In genomic region chr8:105750606-105751005, GRCm38 (mm10) we compare ENCODE assay signal across 9 mouse cellular contexts. TPM values are rescaled to one million over a fixed set of nuclear protein-coding genes. Genes with fewer than 3 reads are reported as not detected.
DNase-seq lines count a peak whose midpoint lies in the region; ATAC-seq and TF ChIP-seq lines count a peak whose summit lies in the region.
"Had no signal": no experiment of that assay in that cellular context is flagged by ENCODE, and none has a peak within 500 bp of the region (broad histone marks: within the 10 kb centered on the region; RNA-seq: fewer than 3 reads in every experiment).

No protein-coding gene starts in this region.

- no peak overlapping the region for H3K9ac ChIP-seq in embryonic facial prominence, embryonic 14.5 days (ENCODE audit: low read depth, low read length)
- peak overlapping the region; percentile 63 for H3K9ac ChIP-seq in heart, embryonic 13.5 days
- no peak overlapping the region for H3K9ac ChIP-seq in kidney, embryonic 15.5 days
- H3K9ac ChIP-seq in liver, embryonic 16.5 days (ENCODE audit: low read depth, low read length), result no peak overlapping the region
- H3K9ac ChIP-seq in neural tube, embryonic 15.5 days (replicated peaks), result 0 out of 2 replicates have a peak overlapping the region, but pooled peaks have one; percentile 9

- H3K27me3 ChIP-seq in E14TG2a.4 (ENCODE audit: insufficient read depth, low read length), result no peaks in the 10 kb centered on the region
- H3K27me3 ChIP-seq in embryonic facial prominence, embryonic 14.5 days (replicated peaks; ENCODE audit: control insufficient read depth, insufficient read depth, low read length), result no peaks in the 10 kb centered on the region
- H3K27me3 ChIP-seq in heart, embryonic 13.5 days (replicated peaks), result no peaks in the 10 kb centered on the region
- H3K27me3 ChIP-seq in kidney, embryonic 15.5 days, result no peaks in the 10 kb centered on the region
- H3K27me3 ChIP-seq in liver, embryonic 16.5 days (ENCODE audit: control insufficient read depth, insufficient read depth, low read depth, low read length), result no peaks in the 10 kb centered on the region
- no peaks in the 10 kb centered on the region for H3K27me3 ChIP-seq in neural tube, embryonic 15.5 days (replicated peaks)

- WGBS in embryonic facial prominence, embryonic 14.5 days, result 7% methylated on average over 11 of the region's 11 CpGs
- WGBS in heart, embryonic 13.5 days, result 11% methylated on average over 11 of the region's 11 CpGs
- 8% methylated on average over 11 of the region's 11 CpGs for WGBS in kidney, embryonic 15.5 days
- 36% methylated on average over 11 of the region's 11 CpGs for WGBS in liver, embryonic 16.5 days (ENCODE audit: insufficient replicate concordance)
- WGBS in neural tube, embryonic 15.5 days, result 7% methylated on average over 11 of the region's 11 CpGs

- H3K36me3 ChIP-seq in E14TG2a.4 (ENCODE audit: insufficient read depth, low read length), result 0 out of 2 replicates have a peak, but pooled peaks cover 4% of the 10 kb centered on the region
- H3K36me3 ChIP-seq in embryonic facial prominence, embryonic 14.5 days (ENCODE audit: control insufficient read depth, insufficient read depth, low read length), result no peaks in the 10 kb centered on the region
- no peaks in the 10 kb centered on the region for H3K36me3 ChIP-seq in heart, embryonic 13.5 days
- H3K36me3 ChIP-seq in kidney, embryonic 15.5 days, result no peaks in the 10 kb centered on the region
- no peaks in the 10 kb centered on the region for H3K36me3 ChIP-seq in liver, embryonic 16.5 days (ENCODE audit: control insufficient read depth, insufficient read depth)
- no peaks in the 10 kb centered on the region for H3K36me3 ChIP-seq in neural tube, embryonic 15.5 days

- no peaks in the 10 kb centered on the region for H3K9me3 ChIP-seq in E14TG2a.4 (ENCODE audit: low read length)
- H3K9me3 ChIP-seq in embryonic facial prominence, embryonic 14.5 days (ENCODE audit: control insufficient read depth, low read length), result no peaks in the 10 kb centered on the region
- H3K9me3 ChIP-seq in heart, embryonic 13.5 days, result no peaks in the 10 kb centered on the region
- H3K9me3 ChIP-seq in kidney, embryonic 15.5 days (replicated peaks), result no peaks in the 10 kb centered on the region
- H3K9me3 ChIP-seq in liver, embryonic 16.5 days (replicated peaks; ENCODE audit: control insufficient read depth, low read length), result no peaks in the 10 kb centered on the region
- H3K9me3 ChIP-seq in neural tube, embryonic 15.5 days (replicated peaks), result no peaks in the 10 kb centered on the region

- peak; percentile 62; the same call in 1 of the 2 replicates for ATAC-seq in embryonic facial prominence, embryonic 14.5 days (ENCODE audit: low read depth)
- peak; percentile 65; the same call in 1 of the 2 replicates for ATAC-seq in heart, embryonic 13.5 days (ENCODE audit: extremely low read depth, insufficient number of reproducible peaks, low FRiP score, low TSS enrichment)
- ATAC-seq in kidney, embryonic 15.5 days (replicated peaks; ENCODE audit: low FRiP score), result peak; percentile 59; the same call in 1 of the 2 replicates
- ATAC-seq in liver, embryonic 16.5 days (ENCODE audit: low read depth), result peak; percentile 16; the same call in 1 of the 2 replicates
- peak; percentile 67; the same call in 1 of the 2 replicates for ATAC-seq in neural tube, embryonic 15.5 days (ENCODE audit: low FRiP score)
- ATAC-seq in erythroid progenitor cell, adult 5-6 weeks (replicated peaks; ENCODE audit: low FRiP score, poor library complexity, severe bottlenecking), result no peak

- DNase-seq in adrenal gland, postnatal 25 days, result peak; percentile 89
- DNase-seq in embryonic facial prominence, embryonic 14.5 days (ENCODE audit: low spot score), result peak; percentile 70

- peak overlapping the region; percentile 45 for H3K4me3 ChIP-seq in E14TG2a.4 (replicated peaks; ENCODE audit: low read length)
- H3K4me3 ChIP-seq in embryonic facial prominence, embryonic 14.5 days (ENCODE audit: low read depth, low read length), result no peak overlapping the region
- peak overlapping the region; percentile 23 for H3K4me3 ChIP-seq in heart, embryonic 13.5 days
- H3K4me3 ChIP-seq in kidney, embryonic 15.5 days (replicated peaks), result no peak overlapping the region; the same call in 1 of the 2 replicates
- H3K4me3 ChIP-seq in liver, embryonic 16.5 days (ENCODE audit: low read depth, low read length), result no peak overlapping the region
- no peak overlapping the region for H3K4me3 ChIP-seq in neural tube, embryonic 15.5 days (replicated peaks)

- H3K27ac ChIP-seq in embryonic facial prominence, embryonic 14.5 days (replicated peaks; ENCODE audit: low read depth, low read length), result no peak overlapping the region
- H3K27ac ChIP-seq in heart, embryonic 13.5 days (replicated peaks), result peak overlapping the region; percentile 80
- peak overlapping the region; percentile 75 for H3K27ac ChIP-seq in kidney, embryonic 15.5 days
- H3K27ac ChIP-seq in liver, embryonic 16.5 days (ENCODE audit: low read length), result no peak overlapping the region
- peak overlapping the region; percentile 30; the same call in 1 of the 2 replicates for H3K27ac ChIP-seq in neural tube, embryonic 15.5 days (replicated peaks)
- H3K27ac ChIP-seq: macrophage had no signal

- no peak for TF ChIP-seq CTCF in E14TG2a.4 (conservative IDR thresholded peaks at IDR 0.05; ENCODE audit: low read length)

- peaks cover 27% of the 10 kb centered on the region for H3K4me1 ChIP-seq in E14TG2a.4 (replicated peaks; ENCODE audit: low read depth, low read length)
- H3K4me1 ChIP-seq in embryonic facial prominence, embryonic 14.5 days (ENCODE audit: control insufficient read depth, insufficient read depth, low read length), result peaks cover 12% of the 10 kb centered on the region; the same call in 1 of the 2 replicates
- H3K4me1 ChIP-seq in heart, embryonic 13.5 days, result peaks cover 36% of the 10 kb centered on the region
- H3K4me1 ChIP-seq in kidney, embryonic 15.5 days, result peaks cover 34% of the 10 kb centered on the region
- peaks cover 6% of the 10 kb centered on the region for H3K4me1 ChIP-seq in liver, embryonic 16.5 days (ENCODE audit: control insufficient read depth, low read depth, low read length)
- peaks cover 52% of the 10 kb centered on the region for H3K4me1 ChIP-seq in neural tube, embryonic 15.5 days

- peak overlapping the region; percentile 6 for H3K4me2 ChIP-seq in embryonic facial prominence, embryonic 14.5 days (ENCODE audit: low read depth, low read length)
- H3K4me2 ChIP-seq in heart, embryonic 13.5 days, result peak overlapping the region; percentile 57
- peak overlapping the region; percentile 43 for H3K4me2 ChIP-seq in kidney, embryonic 15.5 days
- H3K4me2 ChIP-seq in liver, embryonic 16.5 days (ENCODE audit: low read depth, low read length), result no peak overlapping the region
- peak overlapping the region; percentile 19; the same call in 1 of the 2 replicates for H3K4me2 ChIP-seq in neural tube, embryonic 15.5 days

RNA-seq across cellular contexts. Expression of gene Gfod2, which starts 7.9 kb away (rescaled TPM):
- 9.3 and 9.6 TPM in 2 replicates for total RNA-seq in adrenal gland, postnatal 25 days (2021)
- polyA plus RNA-seq in embryonic facial prominence, embryonic 14.5 days (2014; fragmentation: Nextera tagmentation; extraction: Ambion mirVana), result 14.7 and 15.1 TPM in 2 replicates
- 9.6 and 12.1 TPM in 2 replicates for polyA plus RNA-seq in heart, embryonic 13.5 days (2015; fragmentation: Nextera tagmentation; extraction: Ambion mirVana)
- polyA plus RNA-seq in kidney, embryonic 15.5 days (2015; fragmentation: Nextera tagmentation; extraction: Ambion mirVana), result 21.2 and 23.7 TPM in 2 replicates
- polyA plus RNA-seq in liver, embryonic 16.5 days (2015; fragmentation: Nextera tagmentation; extraction: Ambion mirVana), result 1.6 and 1.8 TPM in 2 replicates
- 60.5 and 73.8 TPM in 2 replicates for polyA plus RNA-seq in neural tube, embryonic 15.5 days (2015; fragmentation: Nextera tagmentation; extraction: Ambion mirVana)
- not detected in 2 replicates for total RNA-seq in erythroid progenitor cell, adult 5-6 weeks (2015; ENCODE audit: low replicate concordance)
- 0.51 TPM in 1 of 2 replicates, not detected in the other for total RNA-seq in erythroid progenitor cell, adult 5-6 weeks (2017; ENCODE audit: low replicate concordance)

RNA-seq across cellular contexts. Expression of gene Enkd1, which starts 42.6 kb away (rescaled TPM):
- total RNA-seq in adrenal gland, postnatal 25 days (2021), result 4.0 and 7.7 TPM in 2 replicates
- 20.7 and 20.8 TPM in 2 replicates for polyA plus RNA-seq in embryonic facial prominence, embryonic 14.5 days (2014; fragmentation: Nextera tagmentation; extraction: Ambion mirVana)
- 12.5 and 13.3 TPM in 2 replicates for polyA plus RNA-seq in heart, embryonic 13.5 days (2015; fragmentation: Nextera tagmentation; extraction: Ambion mirVana)
- polyA plus RNA-seq in kidney, embryonic 15.5 days (2015; fragmentation: Nextera tagmentation; extraction: Ambion mirVana), result 28.8 and 31.0 TPM in 2 replicates
- 3.5 and 4.1 TPM in 2 replicates for polyA plus RNA-seq in liver, embryonic 16.5 days (2015; fragmentation: Nextera tagmentation; extraction: Ambion mirVana)
- 13.9 and 16.2 TPM in 2 replicates for polyA plus RNA-seq in neural tube, embryonic 15.5 days (2015; fragmentation: Nextera tagmentation; extraction: Ambion mirVana)
- 2.9 and 5.4 TPM in 2 replicates for total RNA-seq in erythroid progenitor cell, adult 5-6 weeks (2015; ENCODE audit: low replicate concordance)
- total RNA-seq in erythroid progenitor cell, adult 5-6 weeks (2017; ENCODE audit: low replicate concordance), result 0.15 and 3.7 TPM in 2 replicates

RNA-seq across cellular contexts. Expression of gene 4933405L10Rik, which starts 43.2 kb away (rescaled TPM):
- not detected in 2 replicates for total RNA-seq in adrenal gland, postnatal 25 days (2021)
- 0.42 TPM in 1 of 2 replicates, not detected in the other for polyA plus RNA-seq in embryonic facial prominence, embryonic 14.5 days (2014; fragmentation: Nextera tagmentation; extraction: Ambion mirVana)
- polyA plus RNA-seq in heart, embryonic 13.5 days (2015; fragmentation: Nextera tagmentation; extraction: Ambion mirVana), result not detected in 2 replicates
- 0.26 TPM in 1 of 2 replicates, not detected in the other for polyA plus RNA-seq in kidney, embryonic 15.5 days (2015; fragmentation: Nextera tagmentation; extraction: Ambion mirVana)
- not detected in 2 replicates for polyA plus RNA-seq in liver, embryonic 16.5 days (2015; fragmentation: Nextera tagmentation; extraction: Ambion mirVana)
- polyA plus RNA-seq in neural tube, embryonic 15.5 days (2015; fragmentation: Nextera tagmentation; extraction: Ambion mirVana), result 0.22 and 0.35 TPM in 2 replicates
- total RNA-seq in erythroid progenitor cell, adult 5-6 weeks (2015; ENCODE audit: low replicate concordance), result not detected in 2 replicates
- total RNA-seq in erythroid progenitor cell, adult 5-6 weeks (2017; ENCODE audit: low replicate concordance), result not detected in 2 replicates
- polyA plus RNA-seq: macrophage had no signal

RNA-seq across cellular contexts. Expression of gene Pard6a, which starts 49.7 kb away (rescaled TPM):
- 10.1 and 10.4 TPM in 2 replicates for total RNA-seq in adrenal gland, postnatal 25 days (2021)
- 17.8 and 18.4 TPM in 2 replicates for polyA plus RNA-seq in embryonic facial prominence, embryonic 14.5 days (2014; fragmentation: Nextera tagmentation; extraction: Ambion mirVana)
- 11.6 and 11.9 TPM in 2 replicates for polyA plus RNA-seq in heart, embryonic 13.5 days (2015; fragmentation: Nextera tagmentation; extraction: Ambion mirVana)
- polyA plus RNA-seq in kidney, embryonic 15.5 days (2015; fragmentation: Nextera tagmentation; extraction: Ambion mirVana), result 16.9 and 18.0 TPM in 2 replicates
- polyA plus RNA-seq in liver, embryonic 16.5 days (2015; fragmentation: Nextera tagmentation; extraction: Ambion mirVana), result 5.7 and 6.1 TPM in 2 replicates
- 47.9 and 59.6 TPM in 2 replicates for polyA plus RNA-seq in neural tube, embryonic 15.5 days (2015; fragmentation: Nextera tagmentation; extraction: Ambion mirVana)
- total RNA-seq in erythroid progenitor cell, adult 5-6 weeks (2015; ENCODE audit: low replicate concordance), result 1.7 and 3.6 TPM in 2 replicates
- 2.7 TPM in 1 of 2 replicates, not detected in the other for total RNA-seq in erythroid progenitor cell, adult 5-6 weeks (2017; ENCODE audit: low replicate concordance)

RNA-seq across cellular contexts. Expression of gene Acd, which starts 49.7 kb away (rescaled TPM):
- total RNA-seq in adrenal gland, postnatal 25 days (2021), result 20.9 and 26.3 TPM in 2 replicates
- polyA plus RNA-seq in embryonic facial prominence, embryonic 14.5 days (2014; fragmentation: Nextera tagmentation; extraction: Ambion mirVana), result 56.4 and 58.7 TPM in 2 replicates
- 41.6 and 44.0 TPM in 2 replicates for polyA plus RNA-seq in heart, embryonic 13.5 days (2015; fragmentation: Nextera tagmentation; extraction: Ambion mirVana)
- 55.3 and 67.2 TPM in 2 replicates for polyA plus RNA-seq in kidney, embryonic 15.5 days (2015; fragmentation: Nextera tagmentation; extraction: Ambion mirVana)
- polyA plus RNA-seq in liver, embryonic 16.5 days (2015; fragmentation: Nextera tagmentation; extraction: Ambion mirVana), result 19.1 and 20.8 TPM in 2 replicates
- polyA plus RNA-seq in neural tube, embryonic 15.5 days (2015; fragmentation: Nextera tagmentation; extraction: Ambion mirVana), result 81.1 and 89.4 TPM in 2 replicates
- total RNA-seq in erythroid progenitor cell, adult 5-6 weeks (2015; ENCODE audit: low replicate concordance), result 10.9 and 22.0 TPM in 2 replicates
- total RNA-seq in erythroid progenitor cell, adult 5-6 weeks (2017; ENCODE audit: low replicate concordance), result 1.7 and 9.7 TPM in 2 replicates

Comparison
In these comparisons a context has a peak if more than half of its experiments do, and no peak if none do; other contexts are left out.
1. H3K4me3 ChIP-seq: peak in E14TG2a.4 (single experiment) and heart, embryonic 13.5 days (single experiment); none in embryonic facial prominence, embryonic 14.5 days (single experiment), kidney, embryonic 15.5 days (single experiment), liver, embryonic 16.5 days (single experiment) and neural tube, embryonic 15.5 days (single experiment).
2. H3K27ac ChIP-seq: peak in heart, embryonic 13.5 days (single experiment), kidney, embryonic 15.5 days (single experiment) and neural tube, embryonic 15.5 days (single experiment); none in embryonic facial prominence, embryonic 14.5 days (single experiment) and liver, embryonic 16.5 days (single experiment).
3. H3K9ac ChIP-seq: peak in heart, embryonic 13.5 days (single experiment) and neural tube, embryonic 15.5 days (single experiment); none in embryonic facial prominence, embryonic 14.5 days (single experiment), kidney, embryonic 15.5 days (single experiment) and liver, embryonic 16.5 days (single experiment).